Mouse (Mus musculus) kidney, embryonic 16.5 days (tissue): ENCODE measurements around the gene Vcpkmt. TPM values are rescaled to one million over a fixed set of nuclear protein-coding genes. Genes with fewer than 3 reads are reported as not detected.

Experiments used
- ATAC-seq: fragments of 200-750 bp; cut with Nextera tagmentation; 2 replicates; pipeline ENCODE4 v1.8.0; 2017; ENCODE audit warnings: moderate TSS enrichment; ENCODE audit not compliant: low FRiP score, low TSS enrichment
- H3K27ac ChIP-seq: fragments of 300-500 bp; sonication (generic); 2 replicates; pipeline ENCODE4 v1.5.1; 2014; ENCODE audit warnings: low read length
- H3K27me3 ChIP-seq: fragments of 300-500 bp; sonication (generic); 2 replicates; pipeline ENCODE4 v1.6.1; 2014; ENCODE audit warnings: low read length, control low read depth, mixed read lengths; ENCODE audit not compliant: insufficient read depth
- H3K36me3 ChIP-seq: fragments of 300-500 bp; sonication (generic); 2 replicates; pipeline ENCODE4 v1.6.1; 2014; ENCODE audit warnings: low read length, control low read depth, mixed read lengths; ENCODE audit not compliant: insufficient read depth
- H3K4me1 ChIP-seq: fragments of 300-500 bp; sonication (generic); 2 replicates; pipeline ENCODE4 v1.6.1; 2014; ENCODE audit warnings: low read length, control low read depth, mixed read lengths; ENCODE audit not compliant: insufficient read depth
- H3K4me2 ChIP-seq: fragments of 300-500 bp; sonication (generic); replicated peaks from 2 replicates; pipeline ENCODE4 v1.6.1; 2014; ENCODE audit warnings: low read depth, low read length
- H3K4me3 ChIP-seq: fragments of 300-500 bp; sonication (generic); 2 replicates; pipeline ENCODE4 v1.5.1; 2014; ENCODE audit warnings: mild to moderate bottlenecking, low read length
- H3K9ac ChIP-seq: fragments of 300-500 bp; sonication (generic); replicated peaks from 2 replicates; pipeline ENCODE4 v1.6.1; 2014; ENCODE audit warnings: low read length
- H3K9me3 ChIP-seq: fragments of 300-500 bp; sonication (generic); 2 replicates; pipeline ENCODE4 v1.6.1; 2016; ENCODE audit warnings: low read length, control low read depth
- WGBS: fragments of 180-500 bp; shearing (Covaris S2); extraction: QIAGEN DNeasy Blood & Tissue Kit; methylation state at CpG from one replicate; pipeline ENCODE4 v1.1.7; 2014; 5-methylcytosine and 5-hydroxymethylcytosine counted together
- polyA plus RNA-seq: library from polyadenylated mRNA; unstranded; fragments of >200 nt; fragmentation: Nextera tagmentation; extraction: Ambion mirVana; gene quantifications from 2 replicates; pipeline ENCODE4 v1.2.1, GENCODE M21; 2015

Vcpkmt gene
- polyA plus RNA-seq, 1 experiment from 2014 or later = 25.7 TPM

GRCm38 (mm10) chr12:69542376-69542775 lies 40.5 kb downstream of the Vcpkmt start:
- ATAC-seq = no peak
- Histone ChIP-seq H3K4me3 (no peak overlapping the region), H3K9me3 (no peaks in the 10 kb centered on the region), H3K9ac (no peak overlapping the region), H3K27me3 (0 out of 2 replicates have a peak, but pooled peaks cover 4% of the 10 kb centered on the region), H3K4me1 (peaks cover 33% of the 10 kb centered on the region), H3K36me3 (no peaks in the 10 kb centered on the region), H3K27ac (no peak overlapping the region), H3K4me2 (no peak overlapping the region)
- WGBS = 86% methylated on average over 8 of the region's 8 CpGs

GRCm38 (mm10) chr12:69541663-69542062 lies 41.2 kb downstream of the Vcpkmt start:
- Histone ChIP-seq H3K9me3 (no peaks in the 10 kb centered on the region), H3K4me2 (no peak overlapping the region), H3K27ac (0 out of 2 replicates have a peak overlapping the region, but pooled peaks have one; percentile 26), H3K27me3 (0 out of 2 replicates have a peak, but pooled peaks cover 4% of the 10 kb centered on the region), H3K4me1 (peaks cover 40% of the 10 kb centered on the region), H3K9ac (no peak overlapping the region), H3K4me3 (no peak overlapping the region), H3K36me3 (no peaks in the 10 kb centered on the region)
- WGBS = 40% methylated on average over 8 of the region's 8 CpGs
- ATAC-seq = no peak

GRCm38 (mm10) chr12:69539353-69539752 lies 43.5 kb downstream of the Vcpkmt start:
- Histone ChIP-seq H3K9me3 (no peaks in the 10 kb centered on the region), H3K36me3 (no peaks in the 10 kb centered on the region), H3K4me1 (peaks cover 42% of the 10 kb centered on the region), H3K27ac (0 out of 2 replicates have a peak overlapping the region, but pooled peaks have one; percentile 43), H3K4me3 (no peak overlapping the region), H3K4me2 (no peak overlapping the region), H3K9ac (no peak overlapping the region), H3K27me3 (0 out of 2 replicates have a peak, but pooled peaks cover 4% of the 10 kb centered on the region)
- ATAC-seq = no peak
- 51% methylated on average over 7 of the region's 7 CpGs for WGBS

- Histone ChIP-seq H3K4me3 (no peak overlapping the region), H3K9me3 (no peaks in the 10 kb centered on the region), H3K27me3 (0 out of 2 replicates have a peak, but pooled peaks cover 4% of the 10 kb centered on the region), H3K4me1 (peaks cover 42% of the 10 kb centered on the region), H3K27ac (peak overlapping the region; percentile 86), H3K4me2 (peak overlapping the region; percentile 52), H3K9ac (peak overlapping the region; percentile 56; the same call in 1 of the 2 replicates), H3K36me3 (no peaks in the 10 kb centered on the region)
- 48% methylated on average over 4 of the region's 4 CpGs for WGBS
- ATAC-seq = no peak
These were observed 44.4 kb downstream of the Vcpkmt start for GRCm38 (mm10) chr12:69538362-69538950.

DNA sequence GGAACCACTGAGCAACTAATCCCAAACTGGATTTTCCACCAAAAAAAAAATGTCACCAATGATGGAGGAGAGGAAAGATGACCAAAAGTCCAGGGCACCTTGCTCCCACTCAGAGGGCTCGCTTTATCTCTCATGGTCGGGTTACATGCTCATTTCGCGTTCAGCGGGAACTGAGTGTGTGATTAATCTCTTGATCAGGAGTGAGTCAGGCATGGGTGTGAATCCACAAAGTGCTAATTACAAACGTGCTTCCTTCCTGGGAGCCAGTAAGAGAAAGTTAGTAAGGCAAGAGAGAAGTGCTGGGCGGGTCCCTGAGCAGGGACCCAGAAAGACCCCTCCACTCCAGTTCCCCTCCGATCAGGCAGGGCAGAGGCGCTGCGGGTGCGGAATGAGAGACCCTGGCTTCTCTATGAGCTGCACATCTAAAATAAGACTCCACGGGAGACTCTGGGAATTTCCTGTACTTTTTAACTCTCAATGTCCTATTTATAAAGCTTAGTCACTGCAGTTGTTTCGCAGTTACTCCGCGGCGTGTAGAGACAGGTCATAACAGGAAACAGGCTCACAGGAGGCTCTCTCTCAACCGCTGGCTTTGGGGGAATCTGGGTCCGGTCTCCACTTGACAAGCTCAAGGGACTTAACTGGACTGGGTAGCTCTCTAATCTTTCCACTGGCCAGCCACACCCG lies 45.0 kb downstream of the Vcpkmt start:
- H3K9ac ChIP-seq = peak overlapping the region; percentile 56
- no peaks in the 10 kb centered on the region for H3K9me3 ChIP-seq
- WGBS = 14% methylated on average over 19 of the region's 19 CpGs
- H3K27ac ChIP-seq = peak overlapping the region; percentile 86
- H3K4me3 ChIP-seq = peak overlapping the region; percentile 17
- peaks cover 42% of the 10 kb centered on the region for H3K4me1 ChIP-seq
- ATAC-seq = peak; percentile 17; the same call in 1 of the 2 replicates
- H3K36me3 ChIP-seq = no peaks in the 10 kb centered on the region
- H3K4me2 ChIP-seq = peak overlapping the region; percentile 52
- 0 out of 2 replicates have a peak, but pooled peaks cover 4% of the 10 kb centered on the region for H3K27me3 ChIP-seq

DNA sequence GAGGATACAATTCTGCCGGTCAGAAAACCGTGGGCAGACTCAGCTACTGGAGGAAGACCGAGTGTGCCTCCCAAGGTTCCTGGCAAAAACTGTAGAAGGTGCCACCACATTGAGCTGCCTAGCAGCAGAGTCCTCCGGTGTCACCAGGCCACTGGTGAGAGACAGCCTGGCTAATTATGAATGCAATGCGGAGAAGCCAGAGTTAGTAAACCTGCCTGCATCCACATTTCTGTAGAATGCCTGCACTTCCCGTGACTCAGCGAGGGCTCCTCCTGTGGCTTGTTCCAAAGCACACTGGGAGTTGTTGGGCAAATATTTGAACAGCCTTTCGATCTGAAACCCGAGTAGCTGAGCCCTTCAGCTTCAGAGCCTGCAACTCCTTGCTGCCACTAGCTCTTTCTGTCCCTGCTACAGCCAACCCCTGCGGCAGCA lies 45.6 kb downstream of the Vcpkmt start:
- Histone ChIP-seq H3K4me1 (peaks cover 42% of the 10 kb centered on the region), H3K9ac (peak overlapping the region; percentile 56), H3K36me3 (no peaks in the 10 kb centered on the region), H3K4me2 (peak overlapping the region; percentile 52), H3K27ac (peak overlapping the region; percentile 86), H3K9me3 (no peaks in the 10 kb centered on the region), H3K27me3 (0 out of 2 replicates have a peak, but pooled peaks cover 4% of the 10 kb centered on the region), H3K4me3 (peak overlapping the region; percentile 17)
- peak; percentile 58; the same call in 1 of the 2 replicates for ATAC-seq
- WGBS = 10% methylated on average over 10 of the region's 10 CpGs

GRCm38 (mm10) chr12:69536616-69537242 lies 46.1 kb downstream of the Vcpkmt start:
- H3K27me3 ChIP-seq = 0 out of 2 replicates have a peak, but pooled peaks cover 4% of the 10 kb centered on the region
- H3K4me1 ChIP-seq = peaks cover 38% of the 10 kb centered on the region
- no peaks in the 10 kb centered on the region for H3K36me3 ChIP-seq
- ATAC-seq = no peak
- 59% methylated on average over 10 of the region's 10 CpGs for WGBS
- H3K27ac ChIP-seq = peak overlapping the region; percentile 86
- peak overlapping the region; percentile 17; the same call in 1 of the 2 replicates for H3K4me3 ChIP-seq
- no peaks in the 10 kb centered on the region for H3K9me3 ChIP-seq
- H3K4me2 ChIP-seq = peak overlapping the region; percentile 52
- H3K9ac ChIP-seq = peak overlapping the region; percentile 56; the same call in 1 of the 2 replicates

DNA sequence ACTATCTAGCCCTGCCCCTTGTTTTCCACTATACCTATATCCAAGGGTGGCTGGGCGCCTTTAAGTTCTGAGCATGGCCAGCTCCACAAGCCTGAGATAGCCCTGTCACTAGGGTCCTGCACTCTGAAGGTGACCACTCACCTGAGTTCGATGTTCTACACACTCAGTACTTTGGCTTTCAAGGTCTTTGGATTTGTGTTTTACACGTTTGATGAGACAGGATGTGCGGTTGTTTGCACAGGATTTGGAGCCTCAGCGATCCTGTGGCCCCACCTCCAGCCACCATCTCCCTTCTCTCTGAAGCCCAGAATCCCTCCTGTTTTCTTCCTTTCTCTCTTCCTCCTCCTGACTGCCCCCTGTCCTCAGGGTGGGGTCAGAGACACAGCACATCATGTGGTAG lies 49.6 kb downstream of the Vcpkmt start:
- Histone ChIP-seq H3K9me3 (no peaks in the 10 kb centered on the region), H3K36me3 (no peaks in the 10 kb centered on the region), H3K4me2 (no peak overlapping the region), H3K27ac (no peak overlapping the region), H3K4me3 (no peak overlapping the region), H3K9ac (no peak overlapping the region), H3K4me1 (peaks cover 18% of the 10 kb centered on the region), H3K27me3 (no peaks in the 10 kb centered on the region)
- WGBS = 80% methylated on average over 5 of the region's 5 CpGs
- no peak for ATAC-seq

GRCm38 (mm10) chr12:69532530-69532929 lies 50.3 kb downstream of the Vcpkmt start:
- no peak overlapping the region for H3K9ac ChIP-seq
- no peak for ATAC-seq
- H3K4me1 ChIP-seq = peaks cover 11% of the 10 kb centered on the region
- H3K27ac ChIP-seq = no peak overlapping the region
- H3K4me2 ChIP-seq = no peak overlapping the region
- H3K27me3 ChIP-seq = no peaks in the 10 kb centered on the region
- no peaks in the 10 kb centered on the region for H3K36me3 ChIP-seq
- 85% methylated on average over 3 of the region's 3 CpGs for WGBS
- no peak overlapping the region for H3K4me3 ChIP-seq
- no peaks in the 10 kb centered on the region for H3K9me3 ChIP-seq
